Mouse (Mus musculus): ENCODE data around the gene Tubgcp4. TPM values are rescaled to one million over a fixed set of nuclear protein-coding genes. Genes with fewer than 3 reads are reported as not detected.
A peak's percentile ranks its signal among the peaks of the same experiment; 100 is the strongest.

Gene Tubgcp4
- polyA plus RNA-seq, 1 experiment from 2014 or later, result 63.3 TPM

GRCm38 (mm10) chr2:121153100-121153499, 17.4 kb upstream of the Tubgcp4 start:
- no peak overlapping the region for H3K9ac ChIP-seq (replicated peaks)
- H3K4me1 ChIP-seq, result no peaks in the 10 kb centered on the region
- no peak overlapping the region for H3K4me2 ChIP-seq (replicated peaks)
- no peak overlapping the region for H3K27ac ChIP-seq (replicated peaks)
- H3K9me3 ChIP-seq, result no peaks in the 10 kb centered on the region
- WGBS, result 81% methylated on average over 3 of the region's 3 CpGs
- H3K4me3 ChIP-seq, result no peak overlapping the region
- peaks cover 46% of the 10 kb centered on the region for H3K36me3 ChIP-seq
- no peaks in the 10 kb centered on the region for H3K27me3 ChIP-seq
- ATAC-seq (replicated peaks), result no peak

- H3K4me1 ChIP-seq, result peaks cover 36% of the 10 kb centered on the region
- no peak overlapping the region for H3K27ac ChIP-seq (replicated peaks)
- ATAC-seq (replicated peaks), result no peak
- H3K9ac ChIP-seq (replicated peaks), result peak overlapping the region; percentile 93
- H3K4me2 ChIP-seq (replicated peaks), result peak overlapping the region; percentile 87
- WGBS, result 61% methylated on average over 4 of the region's 4 CpGs
- no peaks in the 10 kb centered on the region for H3K27me3 ChIP-seq
- peaks cover 30% of the 10 kb centered on the region for H3K36me3 ChIP-seq
- peak overlapping the region; percentile 88 for H3K4me3 ChIP-seq
- no peaks in the 10 kb centered on the region for H3K9me3 ChIP-seq
Observed at GRCm38 (mm10) chr2:121169173-121169572, 1.3 kb upstream of the Tubgcp4 start.

- H3K4me3 ChIP-seq, result peak overlapping the region; percentile 88
- ATAC-seq (replicated peaks), result no peak
- H3K27ac ChIP-seq (replicated peaks), result no peak overlapping the region
- H3K9ac ChIP-seq (replicated peaks), result peak overlapping the region; percentile 93
- H3K27me3 ChIP-seq, result no peaks in the 10 kb centered on the region
- H3K36me3 ChIP-seq, result peaks cover 29% of the 10 kb centered on the region; the same call in 1 of the 2 replicates
- H3K4me2 ChIP-seq (replicated peaks), result peak overlapping the region; percentile 87
- H3K9me3 ChIP-seq, result no peaks in the 10 kb centered on the region
- WGBS, result 5% methylated on average over 9 of the region's 9 CpGs
- peaks cover 36% of the 10 kb centered on the region for H3K4me1 ChIP-seq
Observed at GRCm38 (mm10) chr2:121169902-121170301, 552 bp upstream of the Tubgcp4 start.

DNA sequence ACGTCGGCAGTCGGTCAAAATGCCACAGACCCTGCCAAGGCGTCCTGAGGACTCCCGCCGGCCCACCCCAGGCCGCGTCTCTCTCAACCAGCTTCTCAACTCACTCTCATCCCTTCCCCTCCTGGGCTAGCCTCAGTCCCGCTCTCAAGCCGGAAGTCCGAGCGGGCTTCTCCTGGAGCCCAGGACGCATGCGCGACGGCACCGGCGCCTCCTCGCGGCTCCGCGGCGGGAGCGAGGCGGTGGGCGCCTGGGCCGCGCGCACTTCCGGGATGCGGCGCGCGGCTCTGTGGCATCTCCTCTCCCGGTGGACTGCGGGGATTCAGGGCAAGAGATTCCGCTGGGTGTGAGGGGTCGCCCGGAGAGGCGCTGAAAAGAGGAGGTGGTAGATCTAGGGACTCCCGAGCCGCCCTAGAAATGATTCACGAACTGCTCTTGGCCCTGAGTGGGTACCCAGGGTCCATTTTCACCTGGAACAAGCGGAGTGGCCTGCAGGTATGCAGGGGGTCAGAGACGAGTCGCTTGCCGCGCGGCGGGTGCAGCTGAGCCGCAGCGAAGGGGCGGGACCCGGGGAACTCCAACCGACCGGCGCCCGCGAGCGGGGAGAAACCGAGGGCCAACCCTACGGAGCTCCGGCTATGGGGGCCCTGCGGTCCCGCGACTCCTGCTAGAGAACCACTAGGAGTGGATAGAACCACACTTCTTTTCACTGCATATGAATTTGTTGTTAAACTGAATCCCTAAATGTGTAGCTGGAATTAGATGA, 707 bp downstream of the Tubgcp4 start, which contains the start of gene Zscan29:
Gene Zscan29 (minus strand): TSS at position 146 of the 763 bp plus-strand sequence.
- Histone ChIP-seq H3K4me1 (peaks cover 36% of the 10 kb centered on the region), H3K27me3 (no peaks in the 10 kb centered on the region), H3K4me3 (peak within 1 kb of the TSS; percentile 88), H3K9ac (replicated peaks) (peak within 1 kb of the TSS; percentile 93), H3K36me3 (peaks cover 35% of the 10 kb centered on the region), H3K4me2 (replicated peaks) (peak within 1 kb of the TSS; percentile 87), H3K9me3 (no peaks in the 10 kb centered on the region), H3K27ac (replicated peaks) (peak within 1 kb of the TSS; percentile 87)
- under 1% methylated on average over 66 of the region's 66 CpGs for WGBS
- ATAC-seq (replicated peaks), result peak; percentile 98

- H3K9me3 ChIP-seq, result no peaks in the 10 kb centered on the region
- no peak overlapping the region for H3K4me3 ChIP-seq
- H3K27ac ChIP-seq (replicated peaks), result no peak overlapping the region
- ATAC-seq (replicated peaks), result no peak
- no peaks in the 10 kb centered on the region for H3K4me1 ChIP-seq
- no peak overlapping the region for H3K9ac ChIP-seq (replicated peaks)
- WGBS, result 93% methylated on average over 3 of the region's 3 CpGs
- peaks cover 81% of the 10 kb centered on the region for H3K36me3 ChIP-seq
- no peaks in the 10 kb centered on the region for H3K27me3 ChIP-seq
- H3K4me2 ChIP-seq (replicated peaks), result no peak overlapping the region
Observed at GRCm38 (mm10) chr2:121178828-121179479, 8.5 kb downstream of the Tubgcp4 start.

- Histone ChIP-seq H3K9ac (replicated peaks) (no peak overlapping the region), H3K4me3 (no peak overlapping the region), H3K9me3 (no peaks in the 10 kb centered on the region), H3K27me3 (no peaks in the 10 kb centered on the region), H3K27ac (replicated peaks) (no peak overlapping the region), H3K36me3 (peaks cover 74% of the 10 kb centered on the region), H3K4me2 (replicated peaks) (no peak overlapping the region), H3K4me1 (no peaks in the 10 kb centered on the region)
- 92% methylated on average over 5 of the region's 5 CpGs for WGBS
- ATAC-seq (replicated peaks), result no peak
Observed at GRCm38 (mm10) chr2:121183431-121183830, 13.0 kb downstream of the Tubgcp4 start.

DNA sequence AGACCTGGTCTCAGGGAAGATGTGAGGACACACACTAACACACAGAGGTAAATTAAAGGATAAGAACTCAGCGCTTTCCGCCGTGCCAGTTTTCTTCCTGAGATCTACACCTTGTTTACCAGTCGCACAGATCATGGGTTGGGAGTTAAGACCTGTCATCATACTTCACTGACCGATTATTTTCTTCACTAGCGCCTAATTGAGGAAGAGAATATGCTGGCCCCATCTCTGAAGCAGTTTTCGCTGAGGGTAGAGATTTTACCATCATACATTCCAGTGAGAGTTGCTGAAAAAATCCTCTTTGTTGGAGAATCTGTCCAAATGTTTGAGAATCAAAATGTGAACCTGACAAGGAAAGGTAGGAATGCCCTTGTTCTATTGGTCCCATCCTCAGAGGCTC, 13.7 kb downstream of the Tubgcp4 start:
- no peak overlapping the region for H3K9ac ChIP-seq (replicated peaks)
- H3K27me3 ChIP-seq, result no peaks in the 10 kb centered on the region
- WGBS, result 95% methylated on average over 7 of the region's 7 CpGs
- peaks cover 74% of the 10 kb centered on the region for H3K36me3 ChIP-seq
- H3K9me3 ChIP-seq, result no peaks in the 10 kb centered on the region
- H3K27ac ChIP-seq (replicated peaks), result no peak overlapping the region
- no peak overlapping the region for H3K4me3 ChIP-seq
- H3K4me1 ChIP-seq, result no peaks in the 10 kb centered on the region
- no peak overlapping the region for H3K4me2 ChIP-seq (replicated peaks)
- no peak for ATAC-seq (replicated peaks)

DNA sequence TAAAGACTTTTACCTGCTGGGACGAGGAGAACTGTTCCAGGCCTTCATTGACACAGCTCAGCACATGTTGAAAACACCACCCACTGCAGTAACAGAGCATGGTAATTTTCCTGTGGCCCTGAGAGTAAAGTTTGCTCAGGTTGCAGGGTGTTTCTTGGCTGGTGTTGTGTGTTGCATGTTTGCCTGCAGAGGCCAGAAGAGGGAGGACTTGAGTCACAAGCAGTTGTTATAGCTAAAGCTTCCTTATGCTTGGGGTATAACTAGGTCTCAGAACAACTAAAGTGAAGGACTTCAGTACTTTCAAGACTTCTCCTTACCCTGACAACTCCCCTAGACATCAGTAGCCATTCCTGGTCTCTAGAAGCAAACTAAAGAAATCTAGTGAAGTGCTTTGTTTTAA, 18.1 kb downstream of the Tubgcp4 start:
- H3K4me1 ChIP-seq, result no peaks in the 10 kb centered on the region
- 77% methylated on average over 1 of the region's 1 CpGs for WGBS

GRCm38 (mm10) chr2:121195466-121195865, 25.0 kb downstream of the Tubgcp4 start:
- H3K27ac ChIP-seq (replicated peaks), result no peak overlapping the region
- H3K4me2 ChIP-seq (replicated peaks), result no peak overlapping the region
- WGBS, result 87% methylated on average over 9 of the region's 9 CpGs
- no peaks in the 10 kb centered on the region for H3K4me1 ChIP-seq
- H3K36me3 ChIP-seq, result peaks cover 98% of the 10 kb centered on the region
- no peaks in the 10 kb centered on the region for H3K27me3 ChIP-seq
- no peak overlapping the region for H3K9ac ChIP-seq (replicated peaks)
- ATAC-seq (replicated peaks), result no peak
- no peak overlapping the region for H3K4me3 ChIP-seq
- H3K9me3 ChIP-seq, result no peaks in the 10 kb centered on the region

More for the DNA sequence above, 18.1 kb downstream of the Tubgcp4 start:
- Histone ChIP-seq H3K36me3 (peaks cover 90% of the 10 kb centered on the region), H3K27me3 (no peaks in the 10 kb centered on the region), H3K4me3 (no peak overlapping the region), H3K4me2 (replicated peaks) (no peak overlapping the region), H3K9ac (replicated peaks) (no peak overlapping the region), H3K9me3 (no peaks in the 10 kb centered on the region), H3K27ac (replicated peaks) (no peak overlapping the region)
- ATAC-seq (replicated peaks), result no peak

DNA sequence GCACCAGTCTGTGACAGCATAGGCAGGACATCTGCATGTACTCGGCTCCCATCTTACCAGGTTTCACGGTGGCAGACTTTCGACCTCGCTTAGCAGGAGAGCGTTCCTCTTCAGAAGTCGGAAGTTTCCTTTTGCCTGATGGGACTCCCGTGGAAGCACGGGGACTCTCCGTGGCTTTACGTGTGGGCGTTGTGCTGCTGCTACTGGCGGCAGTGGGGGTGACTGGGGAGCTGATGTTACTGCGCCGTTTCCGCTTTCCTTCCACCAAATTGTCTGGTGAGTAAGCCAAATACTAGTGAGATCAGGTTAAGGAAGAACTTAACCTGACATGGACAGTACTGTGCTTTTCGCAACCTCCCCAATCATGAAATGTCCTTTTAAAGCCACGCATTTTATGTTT, 33.8 kb downstream of the Tubgcp4 start:
- H3K9ac ChIP-seq (replicated peaks), result no peak overlapping the region
- H3K4me2 ChIP-seq (replicated peaks), result no peak overlapping the region
- no peaks in the 10 kb centered on the region for H3K9me3 ChIP-seq
- ATAC-seq (replicated peaks), result no peak
- no peaks in the 10 kb centered on the region for H3K4me1 ChIP-seq
- H3K27ac ChIP-seq (replicated peaks), result no peak overlapping the region
- no peaks in the 10 kb centered on the region for H3K27me3 ChIP-seq
- H3K4me3 ChIP-seq, result no peak overlapping the region
- WGBS, result 93% methylated on average over 17 of the region's 17 CpGs
- H3K36me3 ChIP-seq, result peaks cover 97% of the 10 kb centered on the region

DNA sequence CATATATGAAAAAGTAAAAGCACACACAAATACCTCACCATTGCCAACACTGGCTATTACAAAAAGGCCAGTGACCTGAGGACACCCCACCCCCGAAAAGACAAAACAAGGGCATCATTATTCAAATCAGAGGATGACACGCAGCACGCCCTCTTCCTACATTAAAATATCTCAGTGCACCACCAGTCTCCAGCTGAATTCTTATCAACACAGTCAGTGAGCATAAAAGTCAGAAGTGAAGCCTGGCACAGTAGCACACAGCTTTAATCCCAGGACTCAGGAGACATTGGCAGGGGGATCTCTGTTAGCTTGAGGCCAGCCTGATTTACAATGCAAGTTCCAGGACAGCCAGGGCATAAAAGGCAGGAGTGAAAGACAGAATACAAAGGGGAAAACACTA, 36.1 kb downstream of the Tubgcp4 start:
- no peaks in the 10 kb centered on the region for H3K27me3 ChIP-seq
- H3K4me1 ChIP-seq, result no peaks in the 10 kb centered on the region
- ATAC-seq (replicated peaks), result no peak
- peaks cover 95% of the 10 kb centered on the region for H3K36me3 ChIP-seq
- no peaks in the 10 kb centered on the region for H3K9me3 ChIP-seq
- no peak overlapping the region for H3K9ac ChIP-seq (replicated peaks)
- no peak overlapping the region for H3K4me2 ChIP-seq (replicated peaks)
- no peak overlapping the region for H3K4me3 ChIP-seq
- 98% methylated on average over 3 of the region's 3 CpGs for whole genome bisulfite sequencing
- H3K27ac ChIP-seq (replicated peaks), result no peak overlapping the region

- no peak overlapping the region for H3K4me2 ChIP-seq (replicated peaks)
- no peak for ATAC-seq (replicated peaks)
- H3K9me3 ChIP-seq, result no peaks in the 10 kb centered on the region
- 76% methylated on average over 3 of the region's 3 CpGs for WGBS
- H3K4me3 ChIP-seq, result no peak overlapping the region
- H3K36me3 ChIP-seq, result peaks cover 78% of the 10 kb centered on the region
- no peak overlapping the region for H3K27ac ChIP-seq (replicated peaks)
- no peaks in the 10 kb centered on the region for H3K4me1 ChIP-seq
- H3K9ac ChIP-seq (replicated peaks), result no peak overlapping the region
- H3K27me3 ChIP-seq, result no peaks in the 10 kb centered on the region
Observed at GRCm38 (mm10) chr2:121214491-121214890, 44.0 kb downstream of the Tubgcp4 start.
